In genomic region chr10:69286939-69287338, GRCm38 (mm10) we compare ENCODE assay signal across 18 mouse cellular contexts.
"Had no signal": no experiment of that assay in that cellular context is flagged by ENCODE, and none has a peak within 500 bp of the region (broad histone marks: within the 10 kb centered on the region; RNA-seq: fewer than 3 reads in every experiment).

No protein-coding gene starts in this region.

- H3K4me2 ChIP-seq: kidney, embryonic 15.5 days; liver, embryonic 13.5 days; lung, embryonic 14.5 days; midbrain, embryonic 12.5 days; midbrain, embryonic 15.5 days; neural tube, embryonic 13.5 days; stomach, embryonic 15.5 days had no signal

- ATAC-seq: lung, postnatal 0 days; midbrain, embryonic 15.5 days had no signal

- H3K4me1 ChIP-seq: kidney, embryonic 15.5 days; midbrain, embryonic 12.5 days; midbrain, embryonic 15.5 days; neural tube, embryonic 13.5 days; stomach, embryonic 15.5 days had no signal

- H3K9ac ChIP-seq: kidney, embryonic 15.5 days; liver, embryonic 13.5 days; lung, embryonic 14.5 days; midbrain, embryonic 12.5 days; midbrain, embryonic 15.5 days; neural tube, embryonic 13.5 days; stomach, embryonic 15.5 days had no signal

- DNase-seq: kidney, adult 11 months; kidney, adult 8-10 months; kidney, postnatal 10 days; kidney, postnatal 36 days; layer of hippocampus, postnatal 36 days; liver, embryonic 13.5 days; lung, embryonic 14.5 days; right cerebral cortex, postnatal 4 days; spleen, adult 18-20 months; thymus, postnatal 25 days had no signal

- H3K4me3 ChIP-seq: kidney, embryonic 15.5 days; left cerebral cortex, adult 2 months; liver, embryonic 13.5 days; midbrain, embryonic 12.5 days; midbrain, embryonic 15.5 days; neural tube, embryonic 13.5 days; stomach, embryonic 15.5 days had no signal

- H3K9me3 ChIP-seq: kidney, embryonic 15.5 days; liver, embryonic 13.5 days; midbrain, embryonic 12.5 days; midbrain, embryonic 15.5 days; neural tube, embryonic 13.5 days; stomach, embryonic 15.5 days had no signal

- H3K27me3 ChIP-seq: kidney, embryonic 15.5 days; liver, embryonic 13.5 days; midbrain, embryonic 12.5 days; midbrain, embryonic 15.5 days; neural tube, embryonic 13.5 days; stomach, embryonic 15.5 days had no signal

- H3K36me3 ChIP-seq: midbrain, embryonic 15.5 days had no signal

- H3K27ac ChIP-seq: kidney, embryonic 15.5 days; left cerebral cortex, adult 2 months; liver, embryonic 13.5 days; macrophage; midbrain, embryonic 12.5 days; midbrain, embryonic 15.5 days; neural tube, embryonic 13.5 days; stomach, embryonic 15.5 days had no signal
